Mouse (Mus musculus): ENCODE data around the gene Clip1. TPM values are rescaled to one million over a fixed set of nuclear protein-coding genes. Genes with fewer than 3 reads are reported as not detected.
A peak's percentile ranks its signal among the peaks of the same experiment; 100 is the strongest.

The Clip1 gene
- polyA plus RNA-seq, 1 experiment from 2014 or later, result 34.2 TPM

- ATAC-seq (replicated peaks; ENCODE audit: insufficient number of reproducible peaks, low FRiP score, low TSS enrichment, low read depth), result no peak
- H3K27me3 ChIP-seq (ENCODE audit: control insufficient read depth, insufficient read depth, low read length), result no peaks in the 10 kb centered on the region
- no peaks in the 10 kb centered on the region for H3K4me1 ChIP-seq (ENCODE audit: control insufficient read depth, insufficient read depth, low read length)
- no peak overlapping the region for H3K4me2 ChIP-seq (ENCODE audit: low read depth, low read length)
- H3K9me3 ChIP-seq (replicated peaks; ENCODE audit: control insufficient read depth, low read length), result no peaks in the 10 kb centered on the region
- no peak overlapping the region for H3K27ac ChIP-seq (replicated peaks; ENCODE audit: low read depth, low read length)
- no peak overlapping the region for H3K9ac ChIP-seq (replicated peaks; ENCODE audit: low read length)
- no peaks in the 10 kb centered on the region; the same call in 1 of the 2 replicates for H3K36me3 ChIP-seq (replicated peaks; ENCODE audit: control insufficient read depth, insufficient read depth, low read depth, low read length)
- no peak for DNase-seq (ENCODE audit: low spot score)
- no peak overlapping the region for H3K4me3 ChIP-seq (ENCODE audit: low read depth, low read length)
- WGBS, result 82% methylated on average over 10 of the region's 10 CpGs
These were observed 90.7 kb downstream of the Clip1 start for GRCm38 (mm10) chr5:123593622-123594280.

- WGBS, result 85% methylated on average over 6 of the region's 6 CpGs
- no peak overlapping the region for H3K9ac ChIP-seq (replicated peaks; ENCODE audit: low read length)
- no peaks in the 10 kb centered on the region for H3K9me3 ChIP-seq (replicated peaks; ENCODE audit: control insufficient read depth, low read length)
- H3K36me3 ChIP-seq (replicated peaks; ENCODE audit: control insufficient read depth, insufficient read depth, low read depth, low read length), result peaks cover 4% of the 10 kb centered on the region; the same call in 1 of the 2 replicates
- DNase-seq (ENCODE audit: low spot score) (no peak), ATAC-seq (replicated peaks; ENCODE audit: insufficient number of reproducible peaks, low FRiP score, low TSS enrichment, low read depth) (no peak)
- H3K27ac ChIP-seq (replicated peaks; ENCODE audit: low read depth, low read length), result no peak overlapping the region
- H3K27me3 ChIP-seq (ENCODE audit: control insufficient read depth, insufficient read depth, low read length), result no peaks in the 10 kb centered on the region
- H3K4me1 ChIP-seq (ENCODE audit: control insufficient read depth, insufficient read depth, low read length), result no peaks in the 10 kb centered on the region
- no peak overlapping the region for H3K4me2 ChIP-seq (ENCODE audit: low read depth, low read length)
- no peak overlapping the region for H3K4me3 ChIP-seq (ENCODE audit: low read depth, low read length)
These were observed 104.4 kb downstream of the Clip1 start for GRCm38 (mm10) chr5:123580043-123580442.

- H3K4me2 ChIP-seq (ENCODE audit: low read depth, low read length), result no peak overlapping the region
- DNase-seq (ENCODE audit: low spot score) (no peak), ATAC-seq (replicated peaks; ENCODE audit: insufficient number of reproducible peaks, low FRiP score, low TSS enrichment, low read depth) (no peak)
- H3K27me3 ChIP-seq (ENCODE audit: control insufficient read depth, insufficient read depth, low read length), result no peaks in the 10 kb centered on the region
- H3K4me1 ChIP-seq (ENCODE audit: control insufficient read depth, insufficient read depth, low read length), result no peaks in the 10 kb centered on the region
- no peaks in the 10 kb centered on the region for H3K9me3 ChIP-seq (replicated peaks; ENCODE audit: control insufficient read depth, low read length)
- H3K36me3 ChIP-seq (replicated peaks; ENCODE audit: control insufficient read depth, insufficient read depth, low read depth, low read length), result peaks cover 4% of the 10 kb centered on the region; the same call in 1 of the 2 replicates
- WGBS, result 75% methylated on average over 3 of the region's 3 CpGs
- no peak overlapping the region for H3K9ac ChIP-seq (replicated peaks; ENCODE audit: low read length)
- no peak overlapping the region for H3K4me3 ChIP-seq (ENCODE audit: low read depth, low read length)
- H3K27ac ChIP-seq (replicated peaks; ENCODE audit: low read depth, low read length), result no peak overlapping the region
These were observed 107.7 kb downstream of the Clip1 start for GRCm38 (mm10) chr5:123576696-123577095.

GRCm38 (mm10) chr5:123573362-123573761 is 111.1 kb downstream of the Clip1 start:
- DNase-seq (ENCODE audit: low spot score) (peak; percentile 4), ATAC-seq (replicated peaks; ENCODE audit: insufficient number of reproducible peaks, low FRiP score, low TSS enrichment, low read depth) (0 out of 2 replicates have a peak, but pooled peaks have one; percentile 18)
- H3K9ac ChIP-seq (replicated peaks; ENCODE audit: low read length), result no peak overlapping the region
- H3K4me3 ChIP-seq (ENCODE audit: low read depth, low read length), result peak overlapping the region; percentile 96
- H3K4me1 ChIP-seq (ENCODE audit: control insufficient read depth, insufficient read depth, low read length), result no peaks in the 10 kb centered on the region
- H3K9me3 ChIP-seq (replicated peaks; ENCODE audit: control insufficient read depth, low read length), result no peaks in the 10 kb centered on the region
- peak overlapping the region; percentile 25; the same call in 1 of the 2 replicates for H3K4me2 ChIP-seq (ENCODE audit: low read depth, low read length)
- no peak overlapping the region for H3K27ac ChIP-seq (replicated peaks; ENCODE audit: low read depth, low read length)
- no peaks in the 10 kb centered on the region for H3K27me3 ChIP-seq (ENCODE audit: control insufficient read depth, insufficient read depth, low read length)
- H3K36me3 ChIP-seq (replicated peaks; ENCODE audit: control insufficient read depth, insufficient read depth, low read depth, low read length), result no peaks in the 10 kb centered on the region
- 65% methylated on average over 8 of the region's 8 CpGs for WGBS

GRCm38 (mm10) chr5:123572357-123573186 is 111.8 kb downstream of the Clip1 start, which contains the start of gene Vps33a:
TSS of gene Vps33a (minus strand) at chr5:123573038.
- H3K9me3 ChIP-seq (replicated peaks; ENCODE audit: control insufficient read depth, low read length), result no peaks in the 10 kb centered on the region
- H3K27ac ChIP-seq (replicated peaks; ENCODE audit: low read depth, low read length), result no peak within 1 kb of the TSS
- H3K4me1 ChIP-seq (ENCODE audit: control insufficient read depth, insufficient read depth, low read length), result no peaks in the 10 kb centered on the region
- H3K27me3 ChIP-seq (ENCODE audit: control insufficient read depth, insufficient read depth, low read length), result no peaks in the 10 kb centered on the region
- H3K4me2 ChIP-seq (ENCODE audit: low read depth, low read length), result peak within 1 kb of the TSS; percentile 83
- under 1% methylated on average over 54 of the region's 54 CpGs for WGBS
- DNase-seq (ENCODE audit: low spot score) (peak; percentile 99), ATAC-seq (replicated peaks; ENCODE audit: insufficient number of reproducible peaks, low FRiP score, low TSS enrichment, low read depth) (peak; percentile 88)
- H3K36me3 ChIP-seq (replicated peaks; ENCODE audit: control insufficient read depth, insufficient read depth, low read depth, low read length), result no peaks in the 10 kb centered on the region
- H3K4me3 ChIP-seq (ENCODE audit: low read depth, low read length), result peak within 1 kb of the TSS; percentile 96
- peak within 1 kb of the TSS; percentile 85 for H3K9ac ChIP-seq (replicated peaks; ENCODE audit: low read length)

GRCm38 (mm10) chr5:123561128-123561527 is 123.3 kb downstream of the Clip1 start:
- WGBS, result 94% methylated on average over 11 of the region's 11 CpGs

GRCm38 (mm10) chr5:123559588-123559987 is 124.8 kb downstream of the Clip1 start:
- peaks cover 7% of the 10 kb centered on the region for H3K36me3 ChIP-seq (replicated peaks; ENCODE audit: control insufficient read depth, insufficient read depth, low read depth, low read length)

More at GRCm38 (mm10) chr5:123561128-123561527, 123.3 kb downstream of the Clip1 start:
- no peaks in the 10 kb centered on the region for H3K4me1 ChIP-seq (ENCODE audit: control insufficient read depth, insufficient read depth, low read length)
- no peak for ATAC-seq (replicated peaks; ENCODE audit: insufficient number of reproducible peaks, low FRiP score, low TSS enrichment, low read depth)
- H3K9me3 ChIP-seq (replicated peaks; ENCODE audit: control insufficient read depth, low read length), result no peaks in the 10 kb centered on the region
- DNase-seq (ENCODE audit: low spot score), result no peak
- H3K9ac ChIP-seq (replicated peaks; ENCODE audit: low read length), result no peak overlapping the region
- H3K4me3 ChIP-seq (ENCODE audit: low read depth, low read length), result no peak overlapping the region
- peaks cover 9% of the 10 kb centered on the region for H3K36me3 ChIP-seq (replicated peaks; ENCODE audit: control insufficient read depth, insufficient read depth, low read depth, low read length)
- no peak overlapping the region for H3K27ac ChIP-seq (replicated peaks; ENCODE audit: low read depth, low read length)
- no peak overlapping the region for H3K4me2 ChIP-seq (ENCODE audit: low read depth, low read length)
- H3K27me3 ChIP-seq (ENCODE audit: control insufficient read depth, insufficient read depth, low read length), result no peaks in the 10 kb centered on the region

GRCm38 (mm10) chr5:123556451-123556850 is 128.0 kb downstream of the Clip1 start:
- Histone ChIP-seq H3K36me3 (replicated peaks; ENCODE audit: control insufficient read depth, insufficient read depth, low read depth, low read length) (no peaks in the 10 kb centered on the region), H3K27me3 (ENCODE audit: control insufficient read depth, insufficient read depth, low read length) (no peaks in the 10 kb centered on the region), H3K4me2 (ENCODE audit: low read depth, low read length) (no peak overlapping the region), H3K9me3 (replicated peaks; ENCODE audit: control insufficient read depth, low read length) (no peaks in the 10 kb centered on the region), H3K27ac (replicated peaks; ENCODE audit: low read depth, low read length) (no peak overlapping the region), H3K4me1 (ENCODE audit: control insufficient read depth, insufficient read depth, low read length) (no peaks in the 10 kb centered on the region), H3K9ac (replicated peaks; ENCODE audit: low read length) (no peak overlapping the region), H3K4me3 (ENCODE audit: low read depth, low read length) (no peak overlapping the region)
- no peak for DNase-seq (ENCODE audit: low spot score)
- no peak for ATAC-seq (replicated peaks; ENCODE audit: insufficient number of reproducible peaks, low FRiP score, low TSS enrichment, low read depth)
- WGBS, result 78% methylated on average over 2 of the region's 2 CpGs

More at GRCm38 (mm10) chr5:123559588-123559987, 124.8 kb downstream of the Clip1 start:
- Histone ChIP-seq H3K9me3 (replicated peaks; ENCODE audit: control insufficient read depth, low read length) (no peaks in the 10 kb centered on the region), H3K4me1 (ENCODE audit: control insufficient read depth, insufficient read depth, low read length) (no peaks in the 10 kb centered on the region), H3K4me3 (ENCODE audit: low read depth, low read length) (no peak overlapping the region), H3K27ac (replicated peaks; ENCODE audit: low read depth, low read length) (no peak overlapping the region), H3K27me3 (ENCODE audit: control insufficient read depth, insufficient read depth, low read length) (no peaks in the 10 kb centered on the region), H3K9ac (replicated peaks; ENCODE audit: low read length) (no peak overlapping the region), H3K4me2 (ENCODE audit: low read depth, low read length) (no peak overlapping the region)
- DNase-seq (ENCODE audit: low spot score) (no peak), ATAC-seq (replicated peaks; ENCODE audit: insufficient number of reproducible peaks, low FRiP score, low TSS enrichment, low read depth) (no peak)
- WGBS, result 93% methylated on average over 8 of the region's 8 CpGs
